Mouse (Mus musculus) megakaryocyte-erythroid progenitor cell, adult 5-6 weeks (primary cell): ENCODE data around the gene Gh. TPM values are rescaled to one million over a fixed set of nuclear protein-coding genes. Genes with fewer than 3 reads are reported as not detected.
A peak's percentile ranks its signal among the peaks of the same experiment; 100 is the strongest.

Source experiments
- ATAC-seq: replicated peaks from 2 replicates; pipeline ENCODE4 v1.8.0; 2016; ENCODE audit warnings: mild to moderate bottlenecking, inconsistent platforms; ENCODE audit not compliant: severe bottlenecking, poor library complexity, low FRiP score, low TSS enrichment
- total RNA-seq, 2 experiments: library from RNA; stranded (forward) in 1 of 2; stranded (reverse) in 1 of 2; fragments of 200-1000, 215-1000 nt in 1 of 2; fragments of >200 nt in 1 of 2; fragmentation: Nextera tagmentation in 1 of 2; gene quantifications; 2 replicates each; pipeline ENCODE4 v1.2.3; 2014 to 2017

Gene Gh
- total RNA-seq, 2 experiments from 2014 or later: not detected

GRCm38 (mm10) chr11:106313533-106313932 is 11.9 kb upstream of the Gh start:
- ATAC-seq: no peak

- no peak for ATAC-seq
Measured at GRCm38 (mm10) chr11:106310123-106310522, 8.5 kb upstream of the Gh start.

GRCm38 (mm10) chr11:106308162-106308561 is 6.5 kb upstream of the Gh start:
- ATAC-seq: no peak

GRCm38 (mm10) chr11:106307432-106307831 is 5.8 kb upstream of the Gh start:
- ATAC-seq: no peak

- ATAC-seq: no peak
Measured at GRCm38 (mm10) chr11:106306758-106307157, 5.1 kb upstream of the Gh start.

- no peak for ATAC-seq
Measured at GRCm38 (mm10) chr11:106306065-106306385, 4.4 kb upstream of the Gh start.

GRCm38 (mm10) chr11:106305348-106306064 is 3.8 kb upstream of the Gh start:
- ATAC-seq: no peak

- ATAC-seq: peak; percentile 86
Measured at GRCm38 (mm10) chr11:106302634-106303033, 969 bp upstream of the Gh start.

GRCm38 (mm10) chr11:106291861-106292260 is 9.8 kb downstream of the Gh start:
- no peak for ATAC-seq

GRCm38 (mm10) chr11:106290376-106290775 is 11.3 kb downstream of the Gh start:
- ATAC-seq: no peak

- ATAC-seq: peak; percentile 65
Measured at GRCm38 (mm10) chr11:106289369-106289768, 12.3 kb downstream of the Gh start.

GRCm38 (mm10) chr11:106286987-106287386 is 14.7 kb downstream of the Gh start:
- no peak for ATAC-seq

GRCm38 (mm10) chr11:106286206-106286605 is 15.5 kb downstream of the Gh start:
- ATAC-seq: no peak

GRCm38 (mm10) chr11:106284126-106284525 is 17.5 kb downstream of the Gh start:
- ATAC-seq: no peak

- no peak for ATAC-seq
Measured at GRCm38 (mm10) chr11:106283371-106283770, 18.3 kb downstream of the Gh start.

GRCm38 (mm10) chr11:106282452-106282851 is 19.2 kb downstream of the Gh start:
- no peak for ATAC-seq

- peak; percentile 77 for ATAC-seq
Measured at GRCm38 (mm10) chr11:106276454-106276853, 25.2 kb downstream of the Gh start, which contains the start of gene Tcam1. Gene Tcam1 (plus strand): TSS chr11:106276672.

- ATAC-seq: no peak
Measured at GRCm38 (mm10) chr11:106274971-106275411, 26.7 kb downstream of the Gh start.

GRCm38 (mm10) chr11:106274374-106274773 is 27.3 kb downstream of the Gh start:
- no peak for ATAC-seq

- ATAC-seq: no peak
Measured at GRCm38 (mm10) chr11:106273811-106274210, 27.9 kb downstream of the Gh start.

GRCm38 (mm10) chr11:106273311-106273684 is 28.4 kb downstream of the Gh start:
- ATAC-seq: no peak
